Mouse (Mus musculus): ENCODE data around the gene Galr2. TPM values are rescaled to one million over a fixed set of nuclear protein-coding genes. Genes with fewer than 3 reads are reported as not detected.

Gene Galr2
- polyA plus RNA-seq, 1 experiment: 1.5 TPM

DNA sequence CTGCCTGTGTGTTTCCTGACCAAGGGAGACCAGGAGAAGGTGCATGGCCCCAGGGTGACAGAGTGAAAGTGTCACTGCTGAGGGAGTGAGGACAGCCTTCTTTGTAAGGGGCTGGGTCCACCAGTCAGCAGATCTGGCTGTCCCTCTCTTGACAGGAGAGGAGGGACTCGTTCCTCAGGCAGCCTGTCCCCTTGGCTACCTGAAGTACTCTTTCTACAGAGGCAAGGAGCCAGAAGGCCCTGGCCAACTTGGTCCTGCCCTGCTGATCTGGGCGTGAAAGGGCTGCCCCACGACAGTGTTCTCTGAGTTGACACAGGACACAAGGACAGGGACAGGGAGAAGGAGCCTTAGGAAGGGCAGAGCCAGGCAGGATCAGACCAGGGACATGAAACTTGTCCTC lies 16.3 kb downstream of the Galr2 start:
- Histone ChIP-seq H3K4me3 (no peak overlapping the region), H3ac (ENCODE audit: control insufficient read depth, insufficient read length) (no peak overlapping the region), H3K79me2 (ENCODE audit: control insufficient read depth, insufficient read depth) (no peaks in the 10 kb centered on the region), H3K36me3 (ENCODE audit: control insufficient read depth, insufficient read depth) (peaks cover under 1% of the 10 kb centered on the region), H3K27me3 (ENCODE audit: control insufficient read depth, insufficient read depth, insufficient read length) (no peaks in the 10 kb centered on the region), H3K4me2 (ENCODE audit: low read depth) (no peak overlapping the region)
- no peak for TF ChIP-seq POLR2AphosphoS2 (IDR thresholded peaks at IDR 0.05; ENCODE audit: insufficient read length, low read depth)

DNA sequence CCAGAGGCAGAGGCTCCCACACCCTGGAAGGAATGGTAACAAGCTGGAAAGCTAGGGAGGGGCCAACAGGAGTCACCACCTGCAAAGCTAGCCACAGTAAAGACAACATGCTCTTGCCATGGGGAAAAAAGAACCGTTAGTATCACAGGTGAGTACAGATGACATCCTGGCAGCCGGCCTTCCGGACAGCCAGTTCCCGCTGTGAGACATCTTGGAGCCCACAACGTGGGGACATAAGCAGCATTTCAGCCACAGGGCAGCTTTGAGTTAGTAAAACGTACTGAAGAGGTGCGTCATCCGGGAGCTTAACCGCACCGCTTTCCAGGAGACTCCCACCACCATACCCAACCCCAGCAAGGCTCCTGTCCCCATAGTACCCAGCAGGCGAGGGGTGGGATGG lies 17.5 kb downstream of the Galr2 start:
- Histone ChIP-seq H3ac (ENCODE audit: control insufficient read depth, insufficient read length) (no peak overlapping the region), H3K79me2 (ENCODE audit: control insufficient read depth, insufficient read depth) (no peaks in the 10 kb centered on the region), H3K4me3 (no peak overlapping the region), H3K36me3 (ENCODE audit: control insufficient read depth, insufficient read depth) (peaks cover 9% of the 10 kb centered on the region), H3K4me2 (ENCODE audit: low read depth) (no peak overlapping the region), H3K27me3 (ENCODE audit: control insufficient read depth, insufficient read depth, insufficient read length) (no peaks in the 10 kb centered on the region)
- TF ChIP-seq REST (IDR thresholded peaks at IDR 0.05; ENCODE audit: insufficient read depth, insufficient read length): no peak
- no peak for TF ChIP-seq USF1 (IDR thresholded peaks at IDR 0.05; ENCODE audit: low read depth)
- TF ChIP-seq CEBPB (IDR thresholded peaks at IDR 0.05; ENCODE audit: insufficient read depth, poor library complexity, severe bottlenecking): no peak
- TF ChIP-seq POLR2A (IDR thresholded peaks at IDR 0.05; ENCODE audit: insufficient read length, low read depth): no peak
- TF ChIP-seq TCF3 (IDR thresholded peaks at IDR 0.05; ENCODE audit: insufficient read length, low read depth): no peak
- TF ChIP-seq SRF (IDR thresholded peaks at IDR 0.05; ENCODE audit: control insufficient read depth, insufficient read length, low read depth): no peak
- TF ChIP-seq MAX (IDR thresholded peaks at IDR 0.05; ENCODE audit: low read depth): no peak
- TF ChIP-seq POLR2AphosphoS2 (IDR thresholded peaks at IDR 0.05; ENCODE audit: insufficient read length, low read depth): no peak
- TF ChIP-seq MYOD1 (IDR thresholded peaks at IDR 0.05; ENCODE audit: control insufficient read depth in 1 of 3, insufficient read length in 2 of 3, low read depth in 2 of 3): no peak
- TF ChIP-seq MYOG (IDR thresholded peaks at IDR 0.05; ENCODE audit: control insufficient read depth in 1 of 3, insufficient read depth in 1 of 3, insufficient read length in 2 of 3, low read depth in 2 of 3): no peak
- no peak for TF ChIP-seq TCF12 (IDR thresholded peaks at IDR 0.05; ENCODE audit: insufficient read depth, poor library complexity, severe bottlenecking)
- TF ChIP-seq E2F4 (IDR thresholded peaks at IDR 0.05; ENCODE audit: insufficient read depth): no peak

DNA sequence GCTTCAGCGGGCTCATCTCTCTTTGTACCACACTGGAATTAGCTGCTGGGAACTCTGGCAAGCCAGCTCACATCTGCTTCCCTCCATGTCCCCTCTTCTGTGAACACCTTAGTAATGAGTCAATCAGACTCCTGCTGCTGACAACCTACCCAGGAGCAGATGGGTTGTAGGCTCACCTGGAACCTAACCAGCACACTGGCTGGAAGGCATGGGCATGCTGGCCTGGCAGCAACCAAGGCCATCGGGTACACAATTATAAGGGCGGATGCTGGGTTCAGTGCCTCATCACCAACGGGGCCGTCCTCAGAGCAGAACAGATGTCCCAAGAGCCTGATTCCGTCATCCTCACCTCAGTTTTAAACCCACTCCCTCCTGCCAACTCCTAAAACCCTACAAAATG lies 17.9 kb downstream of the Galr2 start:
- no peak overlapping the region for H3K4me3 ChIP-seq
- H3K27me3 ChIP-seq (ENCODE audit: control insufficient read depth, insufficient read depth, insufficient read length): no peaks in the 10 kb centered on the region
- H3ac ChIP-seq (ENCODE audit: control insufficient read depth, insufficient read length): no peak overlapping the region
- no peaks in the 10 kb centered on the region for H3K79me2 ChIP-seq (ENCODE audit: control insufficient read depth, insufficient read depth)
- TF ChIP-seq MYOD1 (IDR thresholded peaks at IDR 0.05; ENCODE audit: control insufficient read depth in 1 of 3, insufficient read length in 2 of 3, low read depth in 2 of 3): no peak
- no peak for TF ChIP-seq REST (IDR thresholded peaks at IDR 0.05; ENCODE audit: insufficient read depth, insufficient read length)
- no peak for TF ChIP-seq TCF12 (IDR thresholded peaks at IDR 0.05; ENCODE audit: insufficient read depth, poor library complexity, severe bottlenecking)
- no peak for TF ChIP-seq CEBPB (IDR thresholded peaks at IDR 0.05; ENCODE audit: insufficient read depth, poor library complexity, severe bottlenecking)
- no peak for TF ChIP-seq USF1 (IDR thresholded peaks at IDR 0.05; ENCODE audit: low read depth)
- TF ChIP-seq POLR2A (IDR thresholded peaks at IDR 0.05; ENCODE audit: insufficient read length, low read depth): no peak
- TF ChIP-seq MAX (IDR thresholded peaks at IDR 0.05; ENCODE audit: low read depth): no peak
- no peak for TF ChIP-seq E2F4 (IDR thresholded peaks at IDR 0.05; ENCODE audit: insufficient read depth)
- no peak for TF ChIP-seq POLR2AphosphoS2 (IDR thresholded peaks at IDR 0.05; ENCODE audit: insufficient read length, low read depth)
- TF ChIP-seq SRF (IDR thresholded peaks at IDR 0.05; ENCODE audit: control insufficient read depth, insufficient read length, low read depth): no peak
- no peak for TF ChIP-seq TCF3 (IDR thresholded peaks at IDR 0.05; ENCODE audit: insufficient read length, low read depth)
- no peak for TF ChIP-seq MYOG (IDR thresholded peaks at IDR 0.05; ENCODE audit: control insufficient read depth in 1 of 3, insufficient read depth in 1 of 3, insufficient read length in 2 of 3, low read depth in 2 of 3)
- peaks cover 9% of the 10 kb centered on the region for H3K36me3 ChIP-seq (ENCODE audit: control insufficient read depth, insufficient read depth)
- H3K4me2 ChIP-seq (ENCODE audit: low read depth): no peak overlapping the region

DNA sequence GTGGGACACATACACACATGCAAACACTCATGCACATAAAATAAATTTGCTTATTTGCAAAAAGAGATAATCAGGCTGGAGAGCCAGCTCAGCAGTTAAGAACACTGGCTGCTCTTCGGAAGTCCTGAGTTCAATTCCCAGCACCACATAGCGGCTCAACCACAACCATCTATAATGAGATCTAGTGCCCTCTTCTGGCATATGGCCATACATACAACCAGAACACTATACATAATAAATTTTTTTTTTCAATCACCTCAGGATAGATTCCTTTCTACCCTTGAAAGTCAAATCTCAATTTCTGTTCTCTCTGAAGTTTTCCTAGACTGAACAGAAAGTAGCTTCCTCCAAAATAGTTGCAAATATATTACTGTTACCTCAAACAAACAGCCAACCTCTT lies 24.7 kb downstream of the Galr2 start:
- TF ChIP-seq POLR2A (IDR thresholded peaks at IDR 0.05; ENCODE audit: insufficient read length, low read depth) (no peak), TCF3 (IDR thresholded peaks at IDR 0.05; ENCODE audit: insufficient read length, low read depth) (no peak), TCF12 (IDR thresholded peaks at IDR 0.05; ENCODE audit: insufficient read depth, poor library complexity, severe bottlenecking) (no peak), REST (IDR thresholded peaks at IDR 0.05; ENCODE audit: insufficient read depth, insufficient read length) (no peak), USF1 (IDR thresholded peaks at IDR 0.05; ENCODE audit: low read depth) (no peak), SRF (IDR thresholded peaks at IDR 0.05; ENCODE audit: control insufficient read depth, insufficient read length, low read depth) (no peak), CEBPB (IDR thresholded peaks at IDR 0.05; ENCODE audit: insufficient read depth, poor library complexity, severe bottlenecking) (no peak), POLR2AphosphoS2 (IDR thresholded peaks at IDR 0.05; ENCODE audit: insufficient read length, low read depth) (no peak), E2F4 (IDR thresholded peaks at IDR 0.05; ENCODE audit: insufficient read depth) (no peak), MAX (IDR thresholded peaks at IDR 0.05; ENCODE audit: low read depth) (no peak), MYOG (IDR thresholded peaks at IDR 0.05; ENCODE audit: control insufficient read depth in 1 of 3, insufficient read depth in 1 of 3, insufficient read length in 2 of 3, low read depth in 2 of 3) (no peak), MYOD1 (IDR thresholded peaks at IDR 0.05; ENCODE audit: control insufficient read depth in 1 of 3, insufficient read length in 2 of 3, low read depth in 2 of 3) (no peak)
- Histone ChIP-seq H3K4me2 (ENCODE audit: low read depth) (peak overlapping the region; percentile 100), H3K27me3 (ENCODE audit: control insufficient read depth, insufficient read depth, insufficient read length) (no peaks in the 10 kb centered on the region), H3K79me2 (ENCODE audit: control insufficient read depth, insufficient read depth) (peaks cover 10% of the 10 kb centered on the region), H3K4me3 (peak overlapping the region; percentile 91), H3K36me3 (ENCODE audit: control insufficient read depth, insufficient read depth) (peaks cover 17% of the 10 kb centered on the region), H3ac (ENCODE audit: control insufficient read depth, insufficient read length) (no peak overlapping the region)
